Mouse (Mus musculus): ENCODE measurements around the gene Cep95. TPM values are rescaled to one million over a fixed set of nuclear protein-coding genes. Genes with fewer than 3 reads are reported as not detected.

The Cep95 gene
- polyA plus RNA-seq, 1 experiment from 2014 or later, result 21.8 TPM

- H3K4me3 ChIP-seq (ENCODE audit: low read length), result no peak overlapping the region
- H3K27me3 ChIP-seq (ENCODE audit: control insufficient read depth, insufficient read depth, low read depth, low read length), result no peaks in the 10 kb centered on the region
- peaks cover 5% of the 10 kb centered on the region for H3K4me1 ChIP-seq (replicated peaks; ENCODE audit: control insufficient read depth, insufficient read depth, low read length)
- peaks cover 6% of the 10 kb centered on the region for H3K9me3 ChIP-seq (ENCODE audit: control insufficient read depth, low read length)
- no peak overlapping the region for H3K4me2 ChIP-seq (ENCODE audit: low read depth, low read length)
- no peak overlapping the region for H3K9ac ChIP-seq (ENCODE audit: low read length)
- no peak overlapping the region for H3K27ac ChIP-seq (ENCODE audit: low read length)
- H3K36me3 ChIP-seq (ENCODE audit: control insufficient read depth, insufficient read depth, low read length), result peaks cover 47% of the 10 kb centered on the region
- 90% methylated on average over 4 of the region's 4 CpGs for WGBS
- no peak for ATAC-seq (ENCODE audit: low read depth)
These were observed 21.5 kb upstream of the Cep95 start for GRCm38 (mm10) chr11:106767516-106767915.

GRCm38 (mm10) chr11:106770195-106770974 lies 18.7 kb upstream of the Cep95 start:
- H3K9ac ChIP-seq (ENCODE audit: low read length), result no peak overlapping the region
- 97% methylated on average over 9 of the region's 9 CpGs for WGBS
- peaks cover 6% of the 10 kb centered on the region for H3K9me3 ChIP-seq (ENCODE audit: control insufficient read depth, low read length)
- H3K4me3 ChIP-seq (ENCODE audit: low read length), result no peak overlapping the region
- H3K4me2 ChIP-seq (ENCODE audit: low read depth, low read length), result no peak overlapping the region
- ATAC-seq (ENCODE audit: low read depth), result no peak
- no peak overlapping the region for H3K27ac ChIP-seq (ENCODE audit: low read length)
- no peaks in the 10 kb centered on the region for H3K4me1 ChIP-seq (replicated peaks; ENCODE audit: control insufficient read depth, insufficient read depth, low read length)
- peaks cover 68% of the 10 kb centered on the region for H3K36me3 ChIP-seq (ENCODE audit: control insufficient read depth, insufficient read depth, low read length)
- H3K27me3 ChIP-seq (ENCODE audit: control insufficient read depth, insufficient read depth, low read depth, low read length), result no peaks in the 10 kb centered on the region

GRCm38 (mm10) chr11:106773061-106773460 lies 16.0 kb upstream of the Cep95 start:
- no peak overlapping the region for H3K9ac ChIP-seq (ENCODE audit: low read length)
- ATAC-seq (ENCODE audit: low read depth), result no peak
- no peak overlapping the region for H3K4me3 ChIP-seq (ENCODE audit: low read length)
- 0 out of 2 replicates have a peak, but pooled peaks cover 2% of the 10 kb centered on the region for H3K9me3 ChIP-seq (ENCODE audit: control insufficient read depth, low read length)
- 91% methylated on average over 9 of the region's 9 CpGs for WGBS
- H3K4me2 ChIP-seq (ENCODE audit: low read depth, low read length), result no peak overlapping the region
- H3K36me3 ChIP-seq (ENCODE audit: control insufficient read depth, insufficient read depth, low read length), result peaks cover 48% of the 10 kb centered on the region
- no peaks in the 10 kb centered on the region for H3K4me1 ChIP-seq (replicated peaks; ENCODE audit: control insufficient read depth, insufficient read depth, low read length)
- H3K27me3 ChIP-seq (ENCODE audit: control insufficient read depth, insufficient read depth, low read depth, low read length), result no peaks in the 10 kb centered on the region
- H3K27ac ChIP-seq (ENCODE audit: low read length), result no peak overlapping the region

- Histone ChIP-seq H3K36me3 (ENCODE audit: control insufficient read depth, insufficient read depth, low read length) (peaks cover 35% of the 10 kb centered on the region), H3K4me2 (ENCODE audit: low read depth, low read length) (no peak overlapping the region), H3K27me3 (ENCODE audit: control insufficient read depth, insufficient read depth, low read depth, low read length) (no peaks in the 10 kb centered on the region), H3K9me3 (ENCODE audit: control insufficient read depth, low read length) (no peaks in the 10 kb centered on the region), H3K4me3 (ENCODE audit: low read length) (no peak overlapping the region), H3K9ac (ENCODE audit: low read length) (no peak overlapping the region), H3K4me1 (replicated peaks; ENCODE audit: control insufficient read depth, insufficient read depth, low read length) (no peaks in the 10 kb centered on the region), H3K27ac (ENCODE audit: low read length) (no peak overlapping the region)
- ATAC-seq (ENCODE audit: low read depth), result no peak
- WGBS, result 85% methylated on average over 4 of the region's 4 CpGs
These were observed 12.1 kb upstream of the Cep95 start for GRCm38 (mm10) chr11:106776960-106777359.

- H3K4me1 ChIP-seq (replicated peaks; ENCODE audit: control insufficient read depth, insufficient read depth, low read length), result no peaks in the 10 kb centered on the region
- no peak overlapping the region for H3K4me2 ChIP-seq (ENCODE audit: low read depth, low read length)
- no peak overlapping the region for H3K27ac ChIP-seq (ENCODE audit: low read length)
- no peak for ATAC-seq (ENCODE audit: low read depth)
- H3K27me3 ChIP-seq (ENCODE audit: control insufficient read depth, insufficient read depth, low read depth, low read length), result no peaks in the 10 kb centered on the region
- H3K36me3 ChIP-seq (ENCODE audit: control insufficient read depth, insufficient read depth, low read length), result peaks cover 35% of the 10 kb centered on the region
- WGBS, result 85% methylated on average over 3 of the region's 3 CpGs
- H3K4me3 ChIP-seq (ENCODE audit: low read length), result no peak overlapping the region
- no peak overlapping the region for H3K9ac ChIP-seq (ENCODE audit: low read length)
- no peaks in the 10 kb centered on the region for H3K9me3 ChIP-seq (ENCODE audit: control insufficient read depth, low read length)
These were observed 11.7 kb upstream of the Cep95 start for GRCm38 (mm10) chr11:106777395-106777794.

- no peaks in the 10 kb centered on the region for H3K9me3 ChIP-seq (ENCODE audit: control insufficient read depth, low read length)
- no peaks in the 10 kb centered on the region for H3K27me3 ChIP-seq (ENCODE audit: control insufficient read depth, insufficient read depth, low read depth, low read length)
- no peak overlapping the region for H3K4me3 ChIP-seq (ENCODE audit: low read length)
- H3K4me1 ChIP-seq (replicated peaks; ENCODE audit: control insufficient read depth, insufficient read depth, low read length), result no peaks in the 10 kb centered on the region
- peak overlapping the region; percentile 69 for H3K4me2 ChIP-seq (ENCODE audit: low read depth, low read length)
- ATAC-seq (ENCODE audit: low read depth), result no peak
- no peak overlapping the region for H3K9ac ChIP-seq (ENCODE audit: low read length)
- H3K27ac ChIP-seq (ENCODE audit: low read length), result no peak overlapping the region
- peaks cover 38% of the 10 kb centered on the region for H3K36me3 ChIP-seq (ENCODE audit: control insufficient read depth, insufficient read depth, low read length)
- 87% methylated on average over 7 of the region's 7 CpGs for WGBS
These were observed 10.9 kb upstream of the Cep95 start for GRCm38 (mm10) chr11:106778132-106778531.

GRCm38 (mm10) chr11:106778589-106779387 lies 10.3 kb upstream of the Cep95 start:
- Histone ChIP-seq H3K27me3 (ENCODE audit: control insufficient read depth, insufficient read depth, low read depth, low read length) (no peaks in the 10 kb centered on the region), H3K4me3 (ENCODE audit: low read length) (peak overlapping the region; percentile 93), H3K36me3 (ENCODE audit: control insufficient read depth, insufficient read depth, low read length) (peaks cover 39% of the 10 kb centered on the region), H3K4me1 (replicated peaks; ENCODE audit: control insufficient read depth, insufficient read depth, low read length) (no peaks in the 10 kb centered on the region), H3K9me3 (ENCODE audit: control insufficient read depth, low read length) (no peaks in the 10 kb centered on the region), H3K4me2 (ENCODE audit: low read depth, low read length) (peak overlapping the region; percentile 69), H3K9ac (ENCODE audit: low read length) (peak overlapping the region; percentile 96), H3K27ac (ENCODE audit: low read length) (peak overlapping the region; percentile 98)
- peak; percentile 84 for ATAC-seq (ENCODE audit: low read depth)
- 2% methylated on average over 39 of the region's 39 CpGs for WGBS

GRCm38 (mm10) chr11:106779388-106780088 lies 9.5 kb upstream of the Cep95 start, which contains the start of gene Polg2:
TSS of gene Polg2 (minus strand) at chr11:106779537.
- H3K4me1 ChIP-seq (replicated peaks; ENCODE audit: control insufficient read depth, insufficient read depth, low read length), result no peaks in the 10 kb centered on the region
- peak within 1 kb of the TSS; percentile 93 for H3K4me3 ChIP-seq (ENCODE audit: low read length)
- peak within 1 kb of the TSS; percentile 69 for H3K4me2 ChIP-seq (ENCODE audit: low read depth, low read length)
- peak within 1 kb of the TSS; percentile 98 for H3K27ac ChIP-seq (ENCODE audit: low read length)
- peaks cover 38% of the 10 kb centered on the region for H3K36me3 ChIP-seq (ENCODE audit: control insufficient read depth, insufficient read depth, low read length)
- H3K27me3 ChIP-seq (ENCODE audit: control insufficient read depth, insufficient read depth, low read depth, low read length), result no peaks in the 10 kb centered on the region
- no peaks in the 10 kb centered on the region for H3K9me3 ChIP-seq (ENCODE audit: control insufficient read depth, low read length)
- peak within 1 kb of the TSS; percentile 96 for H3K9ac ChIP-seq (ENCODE audit: low read length)
- WGBS, result 1% methylated on average over 30 of the region's 30 CpGs
- peak; percentile 99 for ATAC-seq (ENCODE audit: low read depth)

- H3K4me3 ChIP-seq (ENCODE audit: low read length), result peak overlapping the region; percentile 93
- H3K27me3 ChIP-seq (ENCODE audit: control insufficient read depth, insufficient read depth, low read depth, low read length), result no peaks in the 10 kb centered on the region
- H3K4me2 ChIP-seq (ENCODE audit: low read depth, low read length), result peak overlapping the region; percentile 69; the same call in 1 of the 2 replicates
- peak overlapping the region; percentile 96; the same call in 1 of the 2 replicates for H3K9ac ChIP-seq (ENCODE audit: low read length)
- H3K27ac ChIP-seq (ENCODE audit: low read length), result peak overlapping the region; percentile 98
- ATAC-seq (ENCODE audit: low read depth), result no peak
- no peaks in the 10 kb centered on the region for H3K4me1 ChIP-seq (replicated peaks; ENCODE audit: control insufficient read depth, insufficient read depth, low read length)
- H3K36me3 ChIP-seq (ENCODE audit: control insufficient read depth, insufficient read depth, low read length), result peaks cover 37% of the 10 kb centered on the region
- WGBS, result 62% methylated on average over 4 of the region's 4 CpGs
- no peaks in the 10 kb centered on the region for H3K9me3 ChIP-seq (ENCODE audit: control insufficient read depth, low read length)
These were observed 9.0 kb upstream of the Cep95 start for GRCm38 (mm10) chr11:106780089-106780425.
